In genomic region chr4:143324925-143325624, GRCm38 (mm10) we compare ENCODE assay signal across 8 mouse cellular contexts. TPM values are rescaled to one million over a fixed set of nuclear protein-coding genes. Genes with fewer than 3 reads are reported as not detected.
DNase-seq lines count a peak whose midpoint lies in the region; ATAC-seq lines count a peak whose summit lies in the region.

No protein-coding gene starts in this region.

- no peak overlapping the region for H3K27ac ChIP-seq in liver, embryonic 11.5 days (ENCODE audit: low read depth, low read length)
- H3K27ac ChIP-seq in forebrain, embryonic 13.5 days: no peak overlapping the region
- H3K27ac ChIP-seq in limb, embryonic 12.5 days: no peak overlapping the region
- H3K27ac ChIP-seq in neural tube, embryonic 14.5 days (ENCODE audit: low read depth, low read length): no peak overlapping the region

- H3K9ac ChIP-seq in liver, embryonic 11.5 days (ENCODE audit: low read depth, low read length): no peak overlapping the region
- peak overlapping the region; percentile 46 for H3K9ac ChIP-seq in forebrain, embryonic 13.5 days
- H3K9ac ChIP-seq in limb, embryonic 12.5 days (replicated peaks): no peak overlapping the region; the same call in 1 of the 2 replicates
- H3K9ac ChIP-seq in neural tube, embryonic 14.5 days (replicated peaks; ENCODE audit: low read depth, low read length): no peak overlapping the region; the same call in 1 of the 2 replicates

- no peaks in the 10 kb centered on the region for H3K4me1 ChIP-seq in liver, embryonic 11.5 days (replicated peaks; ENCODE audit: control insufficient read depth, insufficient read depth, low read length)
- peaks cover 9% of the 10 kb centered on the region for H3K4me1 ChIP-seq in forebrain, embryonic 13.5 days
- H3K4me1 ChIP-seq in limb, embryonic 12.5 days (replicated peaks): peaks cover 12% of the 10 kb centered on the region
- peaks cover 6% of the 10 kb centered on the region for H3K4me1 ChIP-seq in neural tube, embryonic 14.5 days (ENCODE audit: control insufficient read depth, insufficient read depth, low read length)

- no peaks in the 10 kb centered on the region for H3K9me3 ChIP-seq in liver, embryonic 11.5 days (ENCODE audit: control insufficient read depth, low read length)
- H3K9me3 ChIP-seq in forebrain, embryonic 13.5 days (replicated peaks): no peaks in the 10 kb centered on the region
- no peaks in the 10 kb centered on the region for H3K9me3 ChIP-seq in limb, embryonic 12.5 days
- H3K9me3 ChIP-seq in neural tube, embryonic 14.5 days (ENCODE audit: control insufficient read depth, low read length): no peaks in the 10 kb centered on the region

- DNase-seq in liver, embryonic 11.5 days (ENCODE audit: low spot score): peak; percentile 42
- no peak for DNase-seq in liver
- no peak for DNase-seq in thymus, postnatal 0 days (ENCODE audit: low spot score)
- no peak for DNase-seq in right cerebral cortex, adult 2 months (ENCODE audit: low spot score in 2 of 2)
- DNase-seq in ovary, adult 18-20 months (ENCODE audit: low spot score): no peak

- peak overlapping the region; percentile 54 for H3K4me2 ChIP-seq in liver, embryonic 11.5 days
- peak overlapping the region; percentile 58 for H3K4me2 ChIP-seq in forebrain, embryonic 13.5 days
- H3K4me2 ChIP-seq in limb, embryonic 12.5 days: peak overlapping the region; percentile 48
- H3K4me2 ChIP-seq in neural tube, embryonic 14.5 days (ENCODE audit: low read depth, low read length): peak overlapping the region; percentile 56

- 37% methylated on average over 15 of the region's 15 CpGs for WGBS in liver, embryonic 11.5 days
- 15% methylated on average over 15 of the region's 15 CpGs for WGBS in forebrain, embryonic 13.5 days
- 27% methylated on average over 15 of the region's 15 CpGs for WGBS in limb, embryonic 12.5 days
- WGBS in neural tube, embryonic 14.5 days: 6% methylated on average over 15 of the region's 15 CpGs

- no peaks in the 10 kb centered on the region for H3K36me3 ChIP-seq in liver, embryonic 11.5 days (ENCODE audit: control insufficient read depth, insufficient read depth, low read length)
- H3K36me3 ChIP-seq in forebrain, embryonic 13.5 days (ENCODE audit: poor library complexity, severe bottlenecking): no peaks in the 10 kb centered on the region
- no peaks in the 10 kb centered on the region for H3K36me3 ChIP-seq in limb, embryonic 12.5 days
- no peaks in the 10 kb centered on the region for H3K36me3 ChIP-seq in neural tube, embryonic 14.5 days (ENCODE audit: control insufficient read depth, insufficient read depth, low read length)

- no peaks in the 10 kb centered on the region for H3K27me3 ChIP-seq in liver, embryonic 11.5 days (replicated peaks; ENCODE audit: control insufficient read depth, insufficient read depth, low read length)
- no peaks in the 10 kb centered on the region for H3K27me3 ChIP-seq in forebrain, embryonic 13.5 days
- no peaks in the 10 kb centered on the region for H3K27me3 ChIP-seq in limb, embryonic 12.5 days
- H3K27me3 ChIP-seq in neural tube, embryonic 14.5 days (ENCODE audit: control insufficient read depth, insufficient read depth, low read length): no peaks in the 10 kb centered on the region

- ATAC-seq in liver, embryonic 11.5 days (replicated peaks; ENCODE audit: low FRiP score): no peak
- peak; percentile 52; the same call in 1 of the 2 replicates for ATAC-seq in forebrain, embryonic 13.5 days
- ATAC-seq in limb, embryonic 12.5 days (ENCODE audit: insufficient number of reproducible peaks, insufficient read depth, low FRiP score, low TSS enrichment, low read depth): no peak
- ATAC-seq in neural tube, embryonic 14.5 days (ENCODE audit: low read depth): peak; percentile 68

- H3K4me3 ChIP-seq in liver, embryonic 11.5 days (ENCODE audit: low read depth, low read length): no peak overlapping the region
- H3K4me3 ChIP-seq in forebrain, embryonic 13.5 days: peak overlapping the region; percentile 29
- H3K4me3 ChIP-seq in limb, embryonic 12.5 days (replicated peaks): peak overlapping the region; percentile 21
- H3K4me3 ChIP-seq in neural tube, embryonic 14.5 days (ENCODE audit: low read depth, low read length): peak overlapping the region; percentile 22; the same call in 1 of the 2 replicates

RNA-seq across cellular contexts. Expression of gene Lrrc38, which starts 24.5 kb away (rescaled TPM):
- polyA plus RNA-seq in liver, embryonic 11.5 days (2014; fragmentation: Nextera tagmentation; extraction: Ambion mirVana): not detected in 2 replicates
- not detected in 2 replicates for polyA plus RNA-seq in forebrain, embryonic 13.5 days (2015; fragmentation: Nextera tagmentation; extraction: Ambion mirVana)
- polyA plus RNA-seq in limb, embryonic 12.5 days (2016; fragmentation: Nextera tagmentation; extraction: Ambion mirVana): 0.63 and 0.67 TPM in 2 replicates
- 0.26 and 0.31 TPM in 2 replicates for polyA plus RNA-seq in neural tube, embryonic 14.5 days (2014; fragmentation: Nextera tagmentation; extraction: Ambion mirVana)
- not detected in 2 replicates for polyA plus RNA-seq in thymus, postnatal 0 days (2015; fragmentation: Nextera tagmentation; extraction: Ambion mirVana)

RNA-seq across cellular contexts. Expression of gene Pdpn, which starts 25.7 kb away (rescaled TPM):
- polyA plus RNA-seq in liver, embryonic 11.5 days (2014; fragmentation: Nextera tagmentation; extraction: Ambion mirVana): 5.5 and 6.0 TPM in 2 replicates
- 59.6 and 62.2 TPM in 2 replicates for polyA plus RNA-seq in forebrain, embryonic 13.5 days (2015; fragmentation: Nextera tagmentation; extraction: Ambion mirVana)
- polyA plus RNA-seq in limb, embryonic 12.5 days (2016; fragmentation: Nextera tagmentation; extraction: Ambion mirVana): 41.5 and 43.7 TPM in 2 replicates
- polyA plus RNA-seq in neural tube, embryonic 14.5 days (2014; fragmentation: Nextera tagmentation; extraction: Ambion mirVana): 25.6 and 40.5 TPM in 2 replicates
- polyA plus RNA-seq in thymus, postnatal 0 days (2015; fragmentation: Nextera tagmentation; extraction: Ambion mirVana): 20.0 and 20.2 TPM in 2 replicates

Comparison
In these comparisons a context has a peak if more than half of its experiments do, and no peak if none do; other contexts are left out.
1. ATAC-seq: peak in forebrain, embryonic 13.5 days (single experiment) and neural tube, embryonic 14.5 days (single experiment); none in liver, embryonic 11.5 days (single experiment) and limb, embryonic 12.5 days (single experiment).
2. Peak in every context shown above with its lines, with median percentiles within 50 percentile points of each other: H3K4me2 ChIP-seq.